Comparison of ENCODE assay signal across 8 mouse cellular contexts in the genomic region with DNA sequence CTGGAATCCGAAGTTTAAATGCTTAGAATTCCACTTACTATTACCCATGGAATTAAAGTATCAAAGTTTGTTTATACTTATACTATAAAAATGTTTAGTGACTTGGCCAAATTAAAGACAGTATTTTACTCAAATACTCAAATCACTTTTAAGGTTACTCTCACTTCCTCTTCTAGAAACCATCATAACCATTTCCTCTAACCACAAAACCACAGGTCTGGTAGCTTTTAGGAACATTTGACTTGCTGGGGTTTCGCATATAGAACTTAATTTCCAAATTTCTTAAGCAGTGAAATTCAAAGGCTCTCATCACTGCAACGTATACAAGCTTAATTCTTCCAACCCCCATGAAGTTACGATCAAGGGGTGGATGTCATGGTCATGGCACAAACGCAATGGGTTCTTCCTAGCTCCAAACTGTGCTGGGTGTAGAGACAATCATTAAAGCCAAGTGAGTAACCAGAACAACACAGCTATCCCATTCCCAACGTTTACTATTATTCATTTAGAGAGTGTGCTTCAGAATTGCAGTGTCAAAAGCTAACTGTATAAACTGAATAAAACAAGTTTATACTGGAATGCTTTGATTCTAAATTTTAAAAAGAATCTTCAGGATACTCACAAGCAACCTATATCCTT. TPM values are rescaled to one million over a fixed set of nuclear protein-coding genes. Genes with fewer than 3 reads are reported as not detected.
DNase-seq lines count a peak whose midpoint lies in the region; ATAC-seq and TF ChIP-seq lines count a peak whose summit lies in the region.

No protein-coding gene starts in this region.

- H3K36me3 ChIP-seq in forebrain, embryonic 10.5 days (replicated peaks): peaks cover 6% of the 10 kb centered on the region
- no peaks in the 10 kb centered on the region for H3K36me3 ChIP-seq in limb, embryonic 13.5 days
- no peaks in the 10 kb centered on the region for H3K36me3 ChIP-seq in splenic B cell, adult 2 months (ENCODE audit: control insufficient read depth, insufficient read depth, low read length, poor library complexity, severe bottlenecking)

- no peak overlapping the region for H3K9ac ChIP-seq in limb, embryonic 13.5 days

- no peak for DNase-seq in lung, adult 2 months
- DNase-seq in lung, postnatal 25 days (ENCODE audit: low spot score): no peak
- no peak for DNase-seq in forebrain, embryonic 10.5 days (ENCODE audit: extremely low spot score, low spot score)
- peak; percentile 81 for DNase-seq in splenic B cell, adult 2 months (ENCODE audit: low read depth, low spot score)
- no peak for DNase-seq in cerebellum, postnatal 4 days (ENCODE audit: low spot score in 2 of 2)
- no peak for DNase-seq in layer of hippocampus, adult 9-11 months
- no peak for DNase-seq in adrenal gland, postnatal 25 days

- TF ChIP-seq POLR2A in lung, adult 2 months (IDR thresholded peaks at IDR 0.05; ENCODE audit: borderline replicate concordance, extremely low read depth, low read depth, low read length): no peak

- no peak for TF ChIP-seq CTCF in lung, adult 2 months (IDR thresholded peaks at IDR 0.05; ENCODE audit: insufficient read depth, low read length)

- H3K27me3 ChIP-seq in forebrain, embryonic 10.5 days (ENCODE audit: poor library complexity, severe bottlenecking): no peaks in the 10 kb centered on the region
- no peaks in the 10 kb centered on the region for H3K27me3 ChIP-seq in limb, embryonic 13.5 days
- H3K27me3 ChIP-seq in splenic B cell, adult 2 months (ENCODE audit: control insufficient read depth, insufficient read depth, low read length, poor library complexity, severe bottlenecking): no peaks in the 10 kb centered on the region

- no peak overlapping the region for H3K27ac ChIP-seq in forebrain, embryonic 10.5 days
- no peak overlapping the region for H3K27ac ChIP-seq in limb, embryonic 13.5 days

- H3K4me3 ChIP-seq in lung, adult 2 months (replicated peaks; ENCODE audit: extremely low read depth, low read depth, low read length): peak overlapping the region; percentile 51
- H3K4me3 ChIP-seq in forebrain, embryonic 10.5 days: peak overlapping the region; percentile 75
- peak overlapping the region; percentile 89 for H3K4me3 ChIP-seq in limb, embryonic 13.5 days

- H3K4me2 ChIP-seq in limb, embryonic 13.5 days (replicated peaks): peak overlapping the region; percentile 76

- ATAC-seq in limb, embryonic 13.5 days (ENCODE audit: low FRiP score, low read depth): no peak

- 12% methylated on average over 6 of the region's 6 CpGs for WGBS in lung, adult 2 months
- 58% methylated on average over 6 of the region's 6 CpGs for WGBS in forebrain, embryonic 10.5 days
- WGBS in limb, embryonic 13.5 days: 31% methylated on average over 6 of the region's 6 CpGs

- peaks cover 7% of the 10 kb centered on the region for H3K4me1 ChIP-seq in lung, adult 2 months (ENCODE audit: control insufficient read depth, insufficient read depth, low read length)
- H3K4me1 ChIP-seq in forebrain, embryonic 10.5 days: peaks cover 27% of the 10 kb centered on the region
- H3K4me1 ChIP-seq in limb, embryonic 13.5 days: peaks cover 14% of the 10 kb centered on the region

- H3K9me3 ChIP-seq in forebrain, embryonic 10.5 days: no peaks in the 10 kb centered on the region
- no peaks in the 10 kb centered on the region for H3K9me3 ChIP-seq in limb, embryonic 13.5 days

RNA-seq across cellular contexts. Expression of a gene that starts 1.8 kb away (rescaled TPM):
- 25.2 and 36.4 TPM in 2 replicates for polyA plus RNA-seq in lung, adult 2 months (2012; rRNA removed)
- 55.1 and 60.6 TPM in 2 replicates for polyA plus RNA-seq in forebrain, embryonic 10.5 days (2016; fragmentation: Nextera tagmentation; extraction: Ambion mirVana)
- 63.0 and 64.1 TPM in 2 replicates for polyA plus RNA-seq in limb, embryonic 13.5 days (2015; fragmentation: Nextera tagmentation; extraction: Ambion mirVana)
- total RNA-seq in adrenal gland, postnatal 25 days (2021): 174 and 175 TPM in 2 replicates

RNA-seq across cellular contexts. Expression of a gene that starts 37.5 kb away (rescaled TPM):
- polyA plus RNA-seq in lung, adult 2 months (2012; rRNA removed): 3.6 and 5.3 TPM in 2 replicates
- 15.0 and 15.5 TPM in 2 replicates for polyA plus RNA-seq in forebrain, embryonic 10.5 days (2016; fragmentation: Nextera tagmentation; extraction: Ambion mirVana)
- 16.9 and 17.1 TPM in 2 replicates for polyA plus RNA-seq in limb, embryonic 13.5 days (2015; fragmentation: Nextera tagmentation; extraction: Ambion mirVana)
- total RNA-seq in adrenal gland, postnatal 25 days (2021): 19.9 and 24.0 TPM in 2 replicates

RNA-seq across cellular contexts. Expression of a gene that starts 37.7 kb away (rescaled TPM):
- polyA plus RNA-seq in lung, adult 2 months (2012; rRNA removed): 14.1 and 19.5 TPM in 2 replicates
- 68.4 and 69.2 TPM in 2 replicates for polyA plus RNA-seq in forebrain, embryonic 10.5 days (2016; fragmentation: Nextera tagmentation; extraction: Ambion mirVana)
- polyA plus RNA-seq in limb, embryonic 13.5 days (2015; fragmentation: Nextera tagmentation; extraction: Ambion mirVana): 48.0 and 51.8 TPM in 2 replicates
- 29.6 and 31.8 TPM in 2 replicates for total RNA-seq in adrenal gland, postnatal 25 days (2021)
